Mouse (Mus musculus) retina, adult 2 months (tissue): ENCODE results near the gene Dnajc17.

Experiments used
- DNase-seq: peaks from one replicate; pipeline ENCODE4 v3.0.0-alpha.2; 2012; ENCODE audit warnings: low read depth, low spot score

Gene Dnajc17

GRCm38 (mm10) chr2:119163135-119163534, 45.5 kb downstream of the Dnajc17 start:
- DNase-seq, result no peak

DNA sequence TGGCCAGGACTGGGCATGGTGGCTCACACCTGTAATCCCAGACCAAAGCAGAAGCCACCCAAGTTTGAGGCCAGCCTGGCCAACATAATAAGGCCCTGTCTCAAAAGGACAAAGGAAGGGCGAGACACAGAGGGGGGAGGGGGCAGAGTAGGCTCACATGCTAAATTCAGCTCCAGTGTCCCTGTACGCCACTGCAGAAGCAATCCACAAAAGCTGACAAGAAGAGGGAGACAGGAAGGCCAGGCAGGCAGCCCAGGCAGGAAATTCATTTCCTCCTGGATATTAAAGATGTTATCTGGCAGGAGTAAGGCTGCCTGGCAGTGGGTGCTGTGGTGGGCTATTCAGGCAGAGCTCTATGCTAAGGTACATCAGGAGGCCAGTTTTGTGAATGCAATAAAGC, 47.3 kb downstream of the Dnajc17 start:
- DNase-seq, result no peak

DNA sequence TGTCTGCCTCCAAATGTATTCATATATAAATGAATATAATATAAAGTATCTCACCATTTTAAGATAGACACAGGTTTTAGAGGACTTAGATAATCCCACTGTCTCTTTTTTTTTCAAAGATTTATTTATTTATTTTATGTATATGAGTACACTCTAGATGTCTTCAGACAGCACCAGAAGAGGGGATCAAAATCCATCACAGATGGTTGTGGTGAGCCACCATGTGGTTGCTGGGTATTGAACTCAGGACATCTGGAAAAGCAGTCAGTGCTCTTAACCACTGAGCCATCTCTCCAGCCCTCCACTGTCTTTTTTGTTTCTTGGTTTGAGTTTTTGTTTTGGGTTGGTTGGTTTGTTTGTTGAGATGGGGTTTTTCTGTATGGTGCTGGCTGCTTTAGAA, 50.8 kb downstream of the Dnajc17 start:
- DNase-seq, result no peak

GRCm38 (mm10) chr2:119156681-119157572, 51.7 kb downstream of the Dnajc17 start, which contains the start of gene Rmdn3:
Rmdn3 (minus strand) TSS chr2:119157034.
- DNase-seq, result peak; percentile 92

DNA sequence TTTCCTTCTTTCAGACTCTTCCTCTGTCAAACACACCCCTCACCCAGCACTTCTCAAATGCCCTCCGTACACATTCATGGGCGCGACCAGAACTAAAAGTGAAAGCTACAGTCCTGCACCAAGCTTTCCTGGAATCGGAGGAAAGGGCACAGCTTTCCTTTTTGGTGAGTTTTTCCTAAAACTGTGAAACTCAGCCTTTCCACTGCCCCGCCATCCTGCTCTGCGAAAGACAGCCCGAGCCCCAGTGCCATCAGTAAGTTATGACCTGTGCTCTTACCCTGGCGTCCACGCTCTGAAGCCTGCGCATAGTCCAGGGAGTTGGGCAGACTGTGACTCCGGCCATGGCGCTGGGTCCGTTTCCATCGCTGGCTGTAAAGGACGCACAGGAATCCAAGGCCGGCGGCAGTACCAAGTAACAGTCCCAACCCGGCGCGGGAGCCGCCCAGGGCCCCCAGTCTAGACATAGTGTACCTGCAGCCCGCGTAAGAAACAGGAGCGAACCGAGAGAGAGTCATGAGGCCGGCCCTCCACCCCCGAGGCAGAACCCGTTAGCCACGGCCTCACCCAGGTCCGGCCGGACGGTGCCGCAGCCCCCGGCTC, 52.4 kb downstream of the Dnajc17 start:
- DNase-seq, result no peak

DNA sequence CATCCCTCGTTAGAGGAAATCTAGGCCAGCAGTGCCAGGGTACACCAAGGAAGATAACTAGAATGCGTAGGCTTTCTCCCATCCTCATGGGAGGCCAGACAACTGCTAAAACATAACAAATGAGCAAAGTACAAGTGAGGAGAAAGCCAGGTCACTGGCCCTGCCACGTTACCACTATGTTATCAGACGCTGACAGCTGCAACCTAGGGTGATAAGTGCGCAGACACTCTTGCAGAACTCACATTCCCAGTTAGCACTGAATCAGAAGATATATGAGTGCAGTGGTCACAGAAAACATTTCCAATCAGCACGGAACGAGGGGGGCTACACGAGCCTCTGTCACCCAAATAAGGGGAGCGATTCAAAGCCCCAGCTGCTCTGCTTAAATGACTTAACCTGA, 53.2 kb downstream of the Dnajc17 start:
- no peak for DNase-seq

DNA sequence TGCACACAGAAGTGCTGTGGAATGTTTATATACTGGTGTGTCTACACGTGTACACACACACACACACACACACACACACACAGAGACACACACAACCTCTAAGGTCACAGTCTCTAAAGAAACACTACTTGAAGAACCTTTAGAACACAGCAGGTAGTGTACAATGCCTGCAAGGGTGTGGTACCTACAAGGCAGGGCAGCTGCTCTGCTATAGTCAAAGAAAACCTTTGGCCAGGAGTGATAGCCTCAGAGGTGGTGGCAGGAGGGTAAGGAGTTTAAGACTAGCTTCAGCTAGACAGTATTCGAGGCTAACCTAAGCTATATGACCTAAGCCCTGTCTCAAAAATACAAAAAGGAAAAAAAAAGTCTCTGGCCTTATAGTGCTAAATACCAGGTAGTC, 53.9 kb downstream of the Dnajc17 start:
- DNase-seq, result no peak

GRCm38 (mm10) chr2:119152255-119152654, 56.3 kb downstream of the Dnajc17 start:
- DNase-seq, result peak; percentile 68

DNA sequence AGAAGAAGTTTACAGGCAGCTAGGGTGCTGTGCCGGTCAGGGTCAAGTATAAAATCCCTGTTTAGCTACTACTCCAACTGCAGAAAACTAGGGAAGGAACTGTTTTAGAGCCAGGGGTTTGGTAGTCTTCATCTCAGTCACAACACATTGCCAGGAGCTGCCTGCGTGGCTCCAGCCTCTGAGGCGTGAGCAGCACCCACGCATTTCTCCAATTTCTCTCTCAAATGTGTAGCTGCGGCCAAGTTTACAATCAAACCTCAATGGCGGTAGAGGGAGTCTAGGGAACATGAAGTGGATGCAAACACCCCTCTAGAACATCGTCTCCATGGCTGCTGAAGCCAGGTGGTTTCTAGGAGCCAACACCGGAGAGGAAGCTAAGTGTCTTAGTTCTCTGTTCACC, 60.8 kb downstream of the Dnajc17 start:
- DNase-seq, result no peak

- DNase-seq, result peak; percentile 32
Measured at GRCm38 (mm10) chr2:119147160-119147678, 61.4 kb downstream of the Dnajc17 start.

GRCm38 (mm10) chr2:119146435-119146834, 62.2 kb downstream of the Dnajc17 start:
- no peak for DNase-seq

- no peak for DNase-seq
Measured at GRCm38 (mm10) chr2:119145199-119145598, 63.4 kb downstream of the Dnajc17 start.

- DNase-seq, result no peak
Measured at GRCm38 (mm10) chr2:119136346-119136898, 72.2 kb downstream of the Dnajc17 start.
